Mouse (Mus musculus) hindbrain, embryonic 12.5 days (tissue): ENCODE results near the gene Ap1m2. TPM values are rescaled to one million over a fixed set of nuclear protein-coding genes. Genes with fewer than 3 reads are reported as not detected.

Experiments used
- ATAC-seq: fragments of 200-750 bp; cut with Nextera tagmentation; 2 replicates; pipeline ENCODE4 v1.8.0; 2017; ENCODE audit warnings: moderate TSS enrichment; ENCODE audit not compliant: low FRiP score
- H3K27ac ChIP-seq: fragments of 300-500 bp; sonication (generic); 2 replicates; pipeline ENCODE4 v1.5.1; 2016; ENCODE audit warnings: mild to moderate bottlenecking
- H3K27me3 ChIP-seq: fragments of 300-500 bp; sonication (generic); 2 replicates; pipeline ENCODE4 v1.6.1; 2016; ENCODE audit warnings: mild to moderate bottlenecking
- H3K36me3 ChIP-seq: fragments of 300-500 bp; sonication (generic); 2 replicates; pipeline ENCODE4 v1.6.1; 2016; ENCODE audit warnings: mild to moderate bottlenecking
- H3K4me1 ChIP-seq: fragments of 300-500 bp; sonication (generic); 2 replicates; pipeline ENCODE4 v1.6.1; 2016
- H3K4me2 ChIP-seq: fragments of 300-500 bp; sonication (generic); replicated peaks from 2 replicates; pipeline ENCODE4 v1.6.1; 2016; ENCODE audit warnings: mild to moderate bottlenecking
- H3K4me3 ChIP-seq: fragments of 300-500 bp; sonication (generic); 2 replicates; pipeline ENCODE4 v1.5.1; 2016; ENCODE audit warnings: mild to moderate bottlenecking
- H3K9ac ChIP-seq: fragments of 300-500 bp; sonication (generic); 2 replicates; pipeline ENCODE4 v1.6.1; 2016; ENCODE audit warnings: mild to moderate bottlenecking, moderate library complexity
- H3K9me3 ChIP-seq: fragments of 300-500 bp; sonication (generic); replicated peaks from 2 replicates; pipeline ENCODE4 v1.6.1; 2016; ENCODE audit warnings: mild to moderate bottlenecking
- WGBS: fragments of 180-500 bp; shearing (Covaris S2); methylation state at CpG from one replicate; pipeline ENCODE4 v1.1.7; 2016; 5-methylcytosine and 5-hydroxymethylcytosine counted together
- polyA plus RNA-seq: library from polyadenylated mRNA; unstranded; fragments of >200 nt; fragmentation: Nextera tagmentation; extraction: Ambion mirVana; gene quantifications from 2 replicates; pipeline ENCODE4 v1.2.1, GENCODE M21; 2016

Gene Ap1m2
- polyA plus RNA-seq, 1 experiment from 2014 or later, result 7.6 TPM

- Histone ChIP-seq H3K4me2 (peak overlapping the region; percentile 90), H3K27me3 (no peaks in the 10 kb centered on the region), H3K9me3 (no peaks in the 10 kb centered on the region), H3K4me1 (peaks cover 15% of the 10 kb centered on the region), H3K27ac (no peak overlapping the region), H3K9ac (0 out of 2 replicates have a peak overlapping the region, but pooled peaks have one; percentile 70), H3K36me3 (no peaks in the 10 kb centered on the region; the same call in 1 of the 2 replicates), H3K4me3 (0 out of 2 replicates have a peak overlapping the region, but pooled peaks have one; percentile 70)
- WGBS, result 88% methylated on average over 19 of the region's 19 CpGs
- ATAC-seq, result no peak
Measured at GRCm38 (mm10) chr9:21322211-21322916, 10.2 kb upstream of the Ap1m2 start.

DNA sequence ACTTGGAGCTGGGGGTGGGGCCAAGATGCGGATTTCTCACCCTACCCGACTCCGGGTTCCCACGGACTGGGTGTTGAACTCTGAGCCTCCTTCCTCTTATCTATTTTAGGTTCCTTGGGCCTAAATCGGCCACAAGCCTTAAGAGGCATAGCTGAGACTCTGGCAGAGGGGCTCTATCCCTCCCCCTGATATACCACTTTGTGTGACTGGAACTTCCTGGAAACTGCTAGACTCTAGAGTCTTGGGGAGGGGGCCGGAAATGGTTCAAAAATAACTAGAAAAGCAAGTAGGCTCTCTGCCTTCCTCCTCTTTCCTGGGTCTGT, 9.3 kb upstream of the Ap1m2 start:
- Histone ChIP-seq H3K27me3 (no peaks in the 10 kb centered on the region), H3K4me2 (peak overlapping the region; percentile 90), H3K9me3 (no peaks in the 10 kb centered on the region), H3K9ac (peak overlapping the region; percentile 70), H3K4me3 (peak overlapping the region; percentile 70), H3K36me3 (no peaks in the 10 kb centered on the region; the same call in 1 of the 2 replicates), H3K4me1 (peaks cover 15% of the 10 kb centered on the region), H3K27ac (no peak overlapping the region)
- no peak for ATAC-seq
- 17% methylated on average over 6 of the region's 6 CpGs for WGBS

DNA sequence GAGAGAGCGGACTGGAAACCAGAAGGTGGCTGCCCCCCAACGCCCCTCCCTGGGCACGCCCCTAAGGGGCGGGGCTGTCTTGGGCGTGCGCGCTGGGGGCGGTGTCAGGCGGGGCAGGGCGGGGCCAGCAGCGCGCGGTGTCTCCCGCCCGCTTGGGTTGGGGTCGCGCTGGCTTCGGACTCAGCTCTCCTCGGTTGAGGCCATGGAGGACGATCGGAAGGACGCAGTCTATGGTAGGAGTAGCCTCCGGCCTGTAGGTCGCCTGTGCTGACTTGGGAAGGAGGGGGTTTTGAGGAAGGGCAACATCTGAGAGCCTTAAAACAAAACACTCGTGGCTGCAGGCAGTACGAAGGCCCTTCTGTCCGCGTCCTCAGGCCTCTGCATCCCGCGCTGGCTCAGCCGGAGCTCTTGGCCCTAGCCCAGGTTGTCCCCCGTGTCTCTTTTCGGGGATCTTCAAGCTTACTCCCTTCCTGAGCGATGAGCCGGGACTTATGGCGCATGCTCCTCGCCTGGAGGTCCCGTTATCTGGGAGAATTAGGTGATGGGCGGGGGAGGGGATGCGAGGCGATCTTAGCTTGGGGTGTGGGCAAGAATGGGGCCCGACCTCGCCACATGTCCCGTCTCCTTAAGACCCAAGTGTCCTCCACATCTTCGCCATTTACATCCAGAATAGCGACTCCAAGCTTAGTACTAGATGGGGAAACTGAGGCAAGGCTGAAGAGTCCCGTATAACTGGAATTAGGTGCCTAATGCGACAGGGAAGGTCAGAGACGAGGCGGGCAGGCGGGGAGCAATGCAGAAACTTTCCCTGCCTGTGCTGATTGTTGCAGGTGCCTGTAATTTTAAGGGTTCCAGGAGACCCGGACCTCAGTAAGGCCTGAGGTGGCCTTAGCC, 8.7 kb upstream of the Ap1m2 start, which contains the start of gene Slc44a2:
TSS of gene Slc44a2 (plus strand) at position 80 of the 894 bp plus-strand sequence.
- Histone ChIP-seq H3K36me3 (no peaks in the 10 kb centered on the region; the same call in 1 of the 2 replicates), H3K27me3 (no peaks in the 10 kb centered on the region), H3K9ac (peak within 1 kb of the TSS; percentile 70), H3K9me3 (no peaks in the 10 kb centered on the region), H3K27ac (peak within 1 kb of the TSS; percentile 40), H3K4me3 (peak within 1 kb of the TSS; percentile 70), H3K4me1 (peaks cover 15% of the 10 kb centered on the region), H3K4me2 (peak within 1 kb of the TSS; percentile 90)
- ATAC-seq, result peak; percentile 96
- under 1% methylated on average over 52 of the region's 52 CpGs for WGBS

DNA sequence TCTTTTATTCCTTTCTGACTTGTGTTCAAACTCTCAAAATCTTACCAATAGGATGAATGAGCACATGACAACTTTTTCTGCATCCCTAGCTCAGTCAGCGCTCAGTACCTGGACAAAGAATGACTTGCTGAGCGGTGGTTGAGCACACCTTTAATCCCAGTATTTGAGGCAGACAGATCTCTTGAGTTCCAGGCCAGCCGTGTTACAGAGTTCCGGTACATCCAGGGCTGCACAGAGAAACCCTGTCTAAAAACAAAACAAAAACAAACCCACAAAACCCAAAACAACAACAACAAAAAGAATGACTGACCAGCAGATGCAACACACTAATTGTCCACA, 8.1 kb upstream of the Ap1m2 start:
- Histone ChIP-seq H3K27ac (peak overlapping the region; percentile 40; the same call in 1 of the 2 replicates), H3K4me2 (peak overlapping the region; percentile 90), H3K9me3 (no peaks in the 10 kb centered on the region), H3K4me1 (peaks cover 15% of the 10 kb centered on the region), H3K27me3 (no peaks in the 10 kb centered on the region), H3K4me3 (peak overlapping the region; percentile 70), H3K36me3 (no peaks in the 10 kb centered on the region), H3K9ac (peak overlapping the region; percentile 70)
- ATAC-seq, result peak; percentile 1; the same call in 1 of the 2 replicates
- WGBS, result 32% methylated on average over 4 of the region's 4 CpGs

DNA sequence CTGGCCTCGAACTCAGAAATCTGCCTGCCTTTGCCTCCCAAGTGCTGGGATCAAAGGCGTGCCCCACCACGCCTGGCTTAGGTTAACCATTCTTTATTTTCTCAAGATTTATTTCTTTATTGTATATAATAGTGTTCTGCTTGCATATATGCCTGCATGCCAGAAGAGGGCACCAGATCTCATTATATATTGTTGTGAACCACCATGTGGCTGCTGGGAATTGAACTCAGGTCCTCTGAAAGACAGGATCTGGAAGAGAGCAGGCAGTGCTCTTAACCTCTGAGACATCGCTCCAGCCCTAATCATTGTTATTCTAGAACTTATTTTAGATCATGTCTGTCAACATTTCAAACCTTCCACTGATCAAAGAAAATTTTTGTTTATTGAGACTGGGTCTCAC, 7.4 kb upstream of the Ap1m2 start:
- H3K36me3 ChIP-seq, result no peaks in the 10 kb centered on the region
- no peaks in the 10 kb centered on the region for H3K27me3 ChIP-seq
- no peak overlapping the region for H3K4me2 ChIP-seq
- ATAC-seq, result no peak
- no peak overlapping the region for H3K9ac ChIP-seq
- H3K27ac ChIP-seq, result no peak overlapping the region
- peaks cover 15% of the 10 kb centered on the region for H3K4me1 ChIP-seq
- H3K9me3 ChIP-seq, result no peaks in the 10 kb centered on the region
- 95% methylated on average over 4 of the region's 4 CpGs for WGBS
- no peak overlapping the region for H3K4me3 ChIP-seq

DNA sequence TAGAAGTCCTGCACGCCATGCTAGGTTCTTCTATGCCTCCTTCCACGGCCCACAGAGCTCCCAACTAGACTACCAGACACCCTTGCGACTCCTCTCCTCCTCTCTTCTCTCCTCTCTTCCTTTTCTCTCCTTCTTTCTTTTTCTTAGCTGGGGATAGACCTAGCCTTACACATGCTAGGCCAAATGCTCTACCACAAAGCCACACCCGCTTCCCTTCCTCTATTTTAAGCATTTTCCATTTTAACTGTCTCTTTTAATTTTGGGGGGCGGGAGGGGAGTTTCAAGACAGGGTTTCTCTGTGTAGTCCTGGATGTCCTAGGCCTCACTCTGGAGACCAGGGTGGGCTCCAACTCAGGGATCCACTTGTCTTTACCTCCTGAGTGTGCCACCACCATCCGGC, 6.7 kb upstream of the Ap1m2 start:
- no peak overlapping the region for H3K27ac ChIP-seq
- H3K36me3 ChIP-seq, result no peaks in the 10 kb centered on the region
- peaks cover 15% of the 10 kb centered on the region for H3K4me1 ChIP-seq
- H3K4me2 ChIP-seq, result no peak overlapping the region
- no peak overlapping the region for H3K9ac ChIP-seq
- no peaks in the 10 kb centered on the region for H3K9me3 ChIP-seq
- no peaks in the 10 kb centered on the region for H3K27me3 ChIP-seq
- no peak for ATAC-seq
- 89% methylated on average over 6 of the region's 6 CpGs for WGBS
- no peak overlapping the region for H3K4me3 ChIP-seq

- no peak overlapping the region for H3K4me2 ChIP-seq
- H3K27ac ChIP-seq, result no peak overlapping the region
- peaks cover 11% of the 10 kb centered on the region for H3K27me3 ChIP-seq
- no peak overlapping the region for H3K9ac ChIP-seq
- WGBS, result 81% methylated on average over 7 of the region's 7 CpGs
- no peak overlapping the region for H3K4me3 ChIP-seq
- no peaks in the 10 kb centered on the region for H3K36me3 ChIP-seq
- ATAC-seq, result no peak
- H3K9me3 ChIP-seq, result no peaks in the 10 kb centered on the region
- peaks cover 7% of the 10 kb centered on the region for H3K4me1 ChIP-seq
Measured at GRCm38 (mm10) chr9:21316696-21317095, 4.6 kb upstream of the Ap1m2 start.

- Histone ChIP-seq H3K27ac (no peak overlapping the region), H3K4me2 (no peak overlapping the region), H3K9ac (no peak overlapping the region; the same call in 1 of the 2 replicates), H3K27me3 (peaks cover 20% of the 10 kb centered on the region), H3K4me3 (no peak overlapping the region), H3K36me3 (no peaks in the 10 kb centered on the region), H3K4me1 (no peaks in the 10 kb centered on the region), H3K9me3 (no peaks in the 10 kb centered on the region)
- 63% methylated on average over 5 of the region's 5 CpGs for WGBS
- no peak for ATAC-seq
Measured at GRCm38 (mm10) chr9:21315421-21315820, 3.3 kb upstream of the Ap1m2 start.

GRCm38 (mm10) chr9:21314367-21315140, 2.4 kb upstream of the Ap1m2 start:
- Histone ChIP-seq H3K9ac (no peak overlapping the region), H3K4me1 (no peaks in the 10 kb centered on the region), H3K27me3 (peaks cover 20% of the 10 kb centered on the region), H3K36me3 (no peaks in the 10 kb centered on the region), H3K4me2 (no peak overlapping the region), H3K27ac (no peak overlapping the region), H3K9me3 (no peaks in the 10 kb centered on the region), H3K4me3 (no peak overlapping the region)
- WGBS, result 91% methylated on average over 9 of the region's 9 CpGs
- ATAC-seq, result no peak

- 8% methylated on average over 11 of the region's 11 CpGs for WGBS
- peaks cover 20% of the 10 kb centered on the region for H3K27me3 ChIP-seq
- ATAC-seq, result peak; percentile 73
- H3K4me1 ChIP-seq, result no peaks in the 10 kb centered on the region
- no peak overlapping the region for H3K4me2 ChIP-seq
- no peak overlapping the region for H3K4me3 ChIP-seq
- H3K9ac ChIP-seq, result no peak overlapping the region
- H3K27ac ChIP-seq, result no peak overlapping the region
- no peaks in the 10 kb centered on the region for H3K36me3 ChIP-seq
- H3K9me3 ChIP-seq, result no peaks in the 10 kb centered on the region
Measured at GRCm38 (mm10) chr9:21313394-21313793, 1.3 kb upstream of the Ap1m2 start.

DNA sequence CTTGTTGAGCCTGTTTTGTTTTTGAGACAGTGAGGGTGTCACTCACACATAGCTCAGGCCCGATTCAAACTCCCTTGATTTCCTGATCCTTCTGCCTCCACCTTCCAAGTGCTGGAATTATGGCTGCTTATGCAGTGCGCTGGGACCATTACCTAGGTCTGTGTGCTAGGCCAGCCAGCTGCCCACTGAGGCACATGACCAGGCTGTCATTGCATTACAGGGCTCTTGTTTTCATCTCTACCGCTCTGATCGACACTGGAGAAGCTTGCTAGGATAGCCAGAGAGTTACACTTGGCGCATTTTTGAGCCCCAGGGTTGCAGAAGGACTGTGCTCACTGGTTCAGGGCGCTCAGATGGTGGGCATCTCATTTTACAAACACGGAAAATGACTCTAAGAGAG, 442 bp downstream of the Ap1m2 start:
- Histone ChIP-seq H3K27me3 (peaks cover 20% of the 10 kb centered on the region), H3K4me3 (peak overlapping the region; percentile 23), H3K4me1 (no peaks in the 10 kb centered on the region), H3K27ac (no peak overlapping the region), H3K4me2 (no peak overlapping the region), H3K9ac (no peak overlapping the region), H3K9me3 (no peaks in the 10 kb centered on the region), H3K36me3 (no peaks in the 10 kb centered on the region)
- 29% methylated on average over 7 of the region's 7 CpGs for WGBS
- ATAC-seq, result no peak

DNA sequence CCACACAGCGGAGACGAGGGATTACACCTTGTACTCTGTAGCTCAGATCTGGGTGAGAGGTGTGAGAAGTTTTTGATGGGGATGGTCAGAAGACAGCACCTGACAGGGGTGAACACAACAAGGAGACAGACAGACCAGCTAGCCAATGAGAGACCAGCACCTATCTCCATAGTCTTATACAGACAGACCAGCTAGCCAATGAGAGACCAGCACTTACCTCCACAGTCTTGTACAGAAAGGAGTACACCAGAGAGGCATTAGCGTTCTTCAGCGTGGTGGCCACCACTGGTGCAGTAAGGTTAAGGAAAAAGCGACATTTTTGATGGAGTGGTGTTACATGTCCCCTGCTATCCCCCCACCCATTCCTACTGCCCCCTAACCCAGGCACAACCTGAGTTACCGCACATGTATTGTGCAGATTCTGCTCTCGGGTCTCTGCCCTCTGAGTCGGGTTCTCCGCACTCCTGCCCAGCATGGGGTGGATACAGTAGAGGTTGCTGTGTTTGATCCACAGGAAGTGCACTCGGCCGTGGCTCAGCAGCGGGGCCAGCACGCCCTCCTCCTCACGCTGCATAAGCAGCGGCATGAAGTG, 2.9 kb downstream of the Ap1m2 start:
- no peaks in the 10 kb centered on the region for H3K9me3 ChIP-seq
- H3K27me3 ChIP-seq, result peaks cover 20% of the 10 kb centered on the region
- no peak overlapping the region for H3K9ac ChIP-seq
- H3K27ac ChIP-seq, result no peak overlapping the region
- H3K36me3 ChIP-seq, result no peaks in the 10 kb centered on the region
- ATAC-seq, result no peak
- H3K4me1 ChIP-seq, result no peaks in the 10 kb centered on the region
- WGBS, result 73% methylated on average over 15 of the region's 15 CpGs
- H3K4me3 ChIP-seq, result no peak overlapping the region
- no peak overlapping the region for H3K4me2 ChIP-seq
